Mouse (Mus musculus) kidney, adult 10 weeks (tissue): ENCODE results near the gene Olfr911-ps1. TPM values are rescaled to one million over a fixed set of nuclear protein-coding genes. Genes with fewer than 3 reads are reported as not detected.

Experiments
- polyA plus RNA-seq: library from polyadenylated mRNA; stranded (reverse); fragments of 350-450 nt; fragmentation: Illumina TruSeq; extraction: RNeasy Lipid Tissue Mini Kit (QIAGEN cat#74804); gene quantifications from one replicate; pipeline ENCODE4 v1.2.3, GENCODE M21; 2014; ENCODE audit warnings: low read depth, low replicate concordance

Olfr911-ps1 gene
- polyA plus RNA-seq, result not detected

GRCm38 (mm10) chr9:38521280-38521679, at the start of gene Olfr911-ps1:
Gene Olfr911-ps1 (plus strand): TSS chr9:38521580.

GRCm38 (mm10) chr9:38486785-38487184, 34.6 kb upstream of the Olfr911-ps1 start, which contains the start of gene Olfr906:
Gene Olfr906 (plus strand): TSS chr9:38487085.

GRCm38 (mm10) chr9:38495501-38495900, 25.9 kb upstream of the Olfr911-ps1 start, which contains the start of gene Olfr907:
Gene Olfr907 (plus strand): TSS chr9:38495801.

GRCm38 (mm10) chr9:38537549-38537948, 16.2 kb downstream of the Olfr911-ps1 start, which contains the start of gene Olfr910:
Gene Olfr910 (plus strand): TSS chr9:38537849.

Other genes starting within 250 kb of the Olfr911-ps1 start
- gene Olfr896-ps1, start 230.5 kb upstream of the Olfr911-ps1 start, polyA plus RNA-seq, result not detected
- gene Olfr25, start 192.5 kb upstream of the Olfr911-ps1 start, polyA plus RNA-seq, result not detected
- not detected for gene Olfr898, start 173.2 kb upstream of the Olfr911-ps1 start, polyA plus RNA-seq
- not detected for gene Olfr250, start 154.7 kb upstream of the Olfr911-ps1 start, polyA plus RNA-seq
- not detected for gene Olfr251, start 144.5 kb upstream of the Olfr911-ps1 start, polyA plus RNA-seq
- gene Olfr147, start 119.9 kb upstream of the Olfr911-ps1 start, polyA plus RNA-seq, result not detected
- not detected for gene Olfr901, start 92.1 kb upstream of the Olfr911-ps1 start, polyA plus RNA-seq
- gene Olfr902, start 73.9 kb upstream of the Olfr911-ps1 start, polyA plus RNA-seq, result not detected
- not detected for gene Olfr904, start 58.4 kb upstream of the Olfr911-ps1 start, polyA plus RNA-seq
- not detected for gene Olfr905, start 50.5 kb upstream of the Olfr911-ps1 start, polyA plus RNA-seq
- not detected for gene Olfr906, start 34.5 kb upstream of the Olfr911-ps1 start, polyA plus RNA-seq
- not detected for gene Olfr907, start 25.8 kb upstream of the Olfr911-ps1 start, polyA plus RNA-seq
- not detected for gene Olfr910, start 16.3 kb downstream of the Olfr911-ps1 start, polyA plus RNA-seq
- not detected for gene Olfr912, start 58.6 kb downstream of the Olfr911-ps1 start, polyA plus RNA-seq
- not detected for gene Olfr913, start 71.2 kb downstream of the Olfr911-ps1 start, polyA plus RNA-seq
- not detected for gene Olfr914, start 83.5 kb downstream of the Olfr911-ps1 start, polyA plus RNA-seq
- not detected for gene Olfr916, start 138.3 kb downstream of the Olfr911-ps1 start, polyA plus RNA-seq
- gene Olfr917, start 144.3 kb downstream of the Olfr911-ps1 start, polyA plus RNA-seq, result not detected
- gene Olfr918, start 153.0 kb downstream of the Olfr911-ps1 start, polyA plus RNA-seq, result not detected
- gene Olfr919, start 182.1 kb downstream of the Olfr911-ps1 start, polyA plus RNA-seq, result not detected
- gene Vwa5a, start 196.7 kb downstream of the Olfr911-ps1 start, polyA plus RNA-seq, result 67.2 TPM
- 0.57 TPM for gene Olfr920, start 230.7 kb downstream of the Olfr911-ps1 start, polyA plus RNA-seq